Mouse (Mus musculus) limb, embryonic 13.5 days (tissue): ENCODE measurements around the gene Srcap. TPM values are rescaled to one million over a fixed set of nuclear protein-coding genes. Genes with fewer than 3 reads are reported as not detected.
A peak's percentile ranks its signal among the peaks of the same experiment; 100 is the strongest.
"Not testable (repeated sequence)": the region's sequence is repeated elsewhere in the genome, so short reads cannot be mapped to it uniquely, and the experiment has no call there.

Experiments used
- ATAC-seq: fragments of 200-750 bp; cut with Nextera tagmentation; 2 replicates; pipeline ENCODE4 v1.8.0; 2017; ENCODE audit warnings: low read depth, moderate number of reproducible peaks, moderate TSS enrichment; ENCODE audit not compliant: low FRiP score
- H3K27ac ChIP-seq: fragments of 300-500 bp; sonication (generic); 2 replicates; pipeline ENCODE4 v1.5.1; 2015; ENCODE audit warnings: inconsistent platforms, mild to moderate bottlenecking, moderate library complexity
- H3K27me3 ChIP-seq: fragments of 300-500 bp; sonication (generic); 2 replicates; pipeline ENCODE4 v1.6.1; 2015; ENCODE audit warnings: mild to moderate bottlenecking, inconsistent platforms
- H3K36me3 ChIP-seq: fragments of 300-500 bp; sonication (generic); 2 replicates; pipeline ENCODE4 v1.6.1; 2015; ENCODE audit warnings: inconsistent platforms, mild to moderate bottlenecking, moderate library complexity
- H3K4me1 ChIP-seq: fragments of 300-500 bp; sonication (generic); 2 replicates; pipeline ENCODE4 v1.6.1; 2015; ENCODE audit warnings: inconsistent platforms
- H3K4me2 ChIP-seq: fragments of 300-500 bp; sonication (generic); replicated peaks from 2 replicates; pipeline ENCODE4 v1.6.1; 2015; ENCODE audit warnings: inconsistent platforms, mild to moderate bottlenecking, moderate library complexity
- H3K4me3 ChIP-seq: fragments of 300-500 bp; sonication (generic); 2 replicates; pipeline ENCODE4 v1.5.1; 2015; ENCODE audit warnings: moderate library complexity, mild to moderate bottlenecking, inconsistent platforms
- H3K9ac ChIP-seq: fragments of 300-500 bp; sonication (generic); 2 replicates; pipeline ENCODE4 v1.6.1; 2015; ENCODE audit warnings: mild to moderate bottlenecking, inconsistent platforms
- H3K9me3 ChIP-seq: fragments of 300-500 bp; sonication (generic); 2 replicates; pipeline ENCODE4 v1.6.1; 2016; ENCODE audit warnings: inconsistent platforms
- WGBS: fragments of 180-500 bp; shearing (Covaris S2); methylation state at CpG from one replicate; pipeline ENCODE4 v1.1.7; 2015; 5-methylcytosine and 5-hydroxymethylcytosine counted together
- polyA plus RNA-seq: library from polyadenylated mRNA; unstranded; fragments of >200 nt; fragmentation: Nextera tagmentation; extraction: Ambion mirVana; gene quantifications from 2 replicates; pipeline ENCODE4 v1.2.1, GENCODE M21; 2015

Srcap gene
- polyA plus RNA-seq, 1 experiment from 2014 or later: 49.7 TPM

DNA sequence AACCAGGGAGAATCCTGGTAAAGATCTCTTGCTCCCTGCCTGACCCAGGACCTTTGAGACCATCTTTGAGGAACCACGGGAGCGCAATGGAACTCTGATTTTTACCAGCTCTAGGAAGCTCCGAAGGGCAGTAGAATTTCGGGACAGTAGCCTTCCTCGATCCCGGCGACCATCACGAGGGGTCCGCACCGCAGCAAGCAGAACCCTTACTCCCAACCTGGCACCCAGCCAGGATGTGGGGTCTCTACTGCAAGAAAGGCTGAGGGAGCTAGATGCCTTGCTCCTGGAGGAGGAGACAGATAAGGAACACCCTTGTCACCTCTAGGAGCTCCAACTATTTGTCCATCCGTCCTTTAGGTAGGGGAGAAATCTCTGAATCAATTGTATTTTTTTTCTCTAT is 35.4 kb upstream of the Srcap start:
- H3K9me3 ChIP-seq: no peaks in the 10 kb centered on the region
- H3K4me2 ChIP-seq: no peak overlapping the region
- no peak overlapping the region for H3K27ac ChIP-seq
- peaks cover 33% of the 10 kb centered on the region for H3K4me1 ChIP-seq
- peaks cover 44% of the 10 kb centered on the region for H3K36me3 ChIP-seq
- ATAC-seq: no peak
- 95% methylated on average over 11 of the region's 11 CpGs for WGBS
- H3K4me3 ChIP-seq: no peak overlapping the region
- H3K9ac ChIP-seq: no peak overlapping the region
- H3K27me3 ChIP-seq: no peaks in the 10 kb centered on the region

DNA sequence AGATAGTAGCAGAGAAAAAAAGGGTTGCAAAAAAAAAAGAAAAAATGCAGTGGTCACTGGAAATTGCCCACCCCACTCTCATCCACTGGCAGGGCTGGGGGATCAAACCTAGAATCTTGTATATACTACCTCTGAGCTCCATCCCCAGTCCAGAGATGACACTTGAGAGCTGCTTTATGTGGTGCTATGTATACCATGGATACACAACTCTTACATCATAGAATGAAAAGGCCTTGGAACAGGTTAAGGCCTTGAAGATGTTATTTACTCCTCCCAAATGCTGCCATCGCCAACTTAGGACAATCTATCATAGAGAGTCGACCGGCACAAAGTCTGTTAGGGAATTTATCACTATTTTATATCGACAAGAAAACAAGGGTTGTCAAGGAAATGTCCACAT is 34.9 kb upstream of the Srcap start:
- peak overlapping the region; percentile 96; the same call in 1 of the 2 replicates for H3K27ac ChIP-seq
- peak overlapping the region; percentile 65 for H3K9ac ChIP-seq
- H3K36me3 ChIP-seq: peaks cover 49% of the 10 kb centered on the region
- 78% methylated on average over 4 of the region's 4 CpGs for WGBS
- no peak for ATAC-seq
- H3K4me2 ChIP-seq: peak overlapping the region; percentile 99
- H3K4me1 ChIP-seq: peaks cover 33% of the 10 kb centered on the region
- peak overlapping the region; percentile 100 for H3K4me3 ChIP-seq
- H3K27me3 ChIP-seq: no peaks in the 10 kb centered on the region
- no peaks in the 10 kb centered on the region for H3K9me3 ChIP-seq

DNA sequence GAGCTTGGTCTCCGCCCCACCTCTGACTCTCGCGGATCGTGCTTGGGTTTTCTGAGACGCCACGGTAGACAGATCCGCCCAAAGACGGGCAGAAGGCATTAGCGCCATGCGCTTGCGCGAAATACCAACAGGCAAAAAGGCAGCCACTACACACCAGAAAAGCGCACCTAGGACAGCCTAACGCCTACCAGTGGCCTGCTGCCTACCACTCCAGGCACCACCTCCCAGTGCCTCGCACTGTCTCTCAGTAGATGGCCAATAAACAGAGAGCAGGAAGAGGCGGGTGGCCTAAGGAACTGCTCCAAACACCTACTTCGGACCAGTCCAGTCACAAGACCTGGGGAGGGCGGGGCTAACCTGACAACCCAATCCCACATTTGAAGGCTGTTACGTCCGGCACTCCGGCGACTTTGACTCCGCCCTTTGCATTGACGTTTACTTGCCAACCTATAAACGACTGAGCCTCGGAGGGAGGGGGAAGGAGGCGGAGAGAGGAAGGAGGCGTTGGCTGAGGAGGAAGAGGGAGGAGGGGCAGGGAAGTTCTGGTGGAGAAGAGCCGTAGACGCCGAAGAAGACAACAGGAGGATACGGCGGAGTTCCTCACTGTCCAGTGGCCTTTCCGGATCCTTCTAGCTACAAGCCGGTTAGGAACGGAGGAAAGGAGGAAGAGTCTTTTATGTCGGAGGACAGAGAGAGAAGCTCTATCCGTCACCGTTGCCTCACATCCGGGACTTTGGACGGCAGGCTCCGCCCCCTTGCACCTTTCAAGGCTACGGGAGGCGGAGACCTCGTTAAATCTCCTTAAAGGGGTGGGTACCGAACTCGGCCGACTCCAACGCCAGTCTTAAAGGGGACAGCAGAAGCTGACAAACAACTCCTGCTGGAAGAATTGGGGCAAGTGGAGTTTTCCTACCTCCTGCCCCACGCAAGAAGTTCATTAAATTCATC is 33.8 kb upstream of the Srcap start:
- peak; percentile 93 for ATAC-seq
- Histone ChIP-seq H3K9me3 (no peaks in the 10 kb centered on the region), H3K27me3 (no peaks in the 10 kb centered on the region), H3K9ac (peak overlapping the region; percentile 98), H3K4me3 (peak overlapping the region; percentile 100), H3K27ac (peak overlapping the region; percentile 96), H3K4me1 (peaks cover 24% of the 10 kb centered on the region), H3K4me2 (peak overlapping the region; percentile 99), H3K36me3 (peaks cover 60% of the 10 kb centered on the region)
- WGBS: under 1% methylated on average over 50 of the region's 50 CpGs

DNA sequence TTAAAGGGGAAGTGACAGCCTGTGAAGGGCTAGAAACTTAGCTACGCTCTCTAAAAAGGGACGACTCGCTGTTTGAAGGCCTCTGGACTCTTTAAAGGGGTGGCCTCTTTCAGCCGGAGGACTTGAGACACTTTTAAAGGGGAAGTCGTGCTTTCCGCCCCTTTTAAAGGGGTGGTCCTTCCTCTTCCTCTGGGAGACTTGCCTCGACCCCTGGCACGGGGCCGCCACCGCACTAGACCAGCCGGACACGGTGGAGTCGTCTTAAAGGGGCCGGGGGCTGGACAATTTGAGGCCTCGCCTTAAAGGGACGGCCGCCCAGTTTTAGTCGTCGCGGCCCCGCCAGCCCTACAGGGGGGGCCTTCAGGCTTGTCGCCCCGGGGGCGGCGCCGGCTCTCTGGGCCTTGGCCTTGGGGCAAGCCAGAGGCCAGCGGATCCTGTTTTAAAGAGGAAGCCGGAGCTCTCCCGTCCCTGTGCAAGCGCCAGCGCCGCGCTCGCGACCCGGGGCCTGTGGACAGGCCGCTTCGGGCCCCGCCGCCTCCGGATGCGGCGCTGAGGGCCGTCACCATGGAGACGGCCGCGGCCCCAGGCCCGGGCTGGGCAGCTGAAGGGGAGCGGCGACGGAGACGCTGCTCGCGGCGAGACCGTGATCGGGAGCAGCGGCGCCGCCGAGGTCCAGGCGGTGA is 33.0 kb upstream of the Srcap start, which contains the start of gene Fbrs:
TSS of gene Fbrs (plus strand) at position 565 of the 683 bp plus-strand sequence.
- Histone ChIP-seq H3K36me3 (peaks cover 63% of the 10 kb centered on the region), H3K27ac (peak within 1 kb of the TSS; percentile 96), H3K9me3 (no peaks in the 10 kb centered on the region), H3K27me3 (no peaks in the 10 kb centered on the region), H3K4me1 (peaks cover 24% of the 10 kb centered on the region), H3K4me3 (peak within 1 kb of the TSS; percentile 100), H3K4me2 (peak within 1 kb of the TSS; percentile 99), H3K9ac (peak within 1 kb of the TSS; percentile 98)
- peak; percentile 75 for ATAC-seq
- under 1% methylated on average over 59 of the region's 62 CpGs for WGBS

DNA sequence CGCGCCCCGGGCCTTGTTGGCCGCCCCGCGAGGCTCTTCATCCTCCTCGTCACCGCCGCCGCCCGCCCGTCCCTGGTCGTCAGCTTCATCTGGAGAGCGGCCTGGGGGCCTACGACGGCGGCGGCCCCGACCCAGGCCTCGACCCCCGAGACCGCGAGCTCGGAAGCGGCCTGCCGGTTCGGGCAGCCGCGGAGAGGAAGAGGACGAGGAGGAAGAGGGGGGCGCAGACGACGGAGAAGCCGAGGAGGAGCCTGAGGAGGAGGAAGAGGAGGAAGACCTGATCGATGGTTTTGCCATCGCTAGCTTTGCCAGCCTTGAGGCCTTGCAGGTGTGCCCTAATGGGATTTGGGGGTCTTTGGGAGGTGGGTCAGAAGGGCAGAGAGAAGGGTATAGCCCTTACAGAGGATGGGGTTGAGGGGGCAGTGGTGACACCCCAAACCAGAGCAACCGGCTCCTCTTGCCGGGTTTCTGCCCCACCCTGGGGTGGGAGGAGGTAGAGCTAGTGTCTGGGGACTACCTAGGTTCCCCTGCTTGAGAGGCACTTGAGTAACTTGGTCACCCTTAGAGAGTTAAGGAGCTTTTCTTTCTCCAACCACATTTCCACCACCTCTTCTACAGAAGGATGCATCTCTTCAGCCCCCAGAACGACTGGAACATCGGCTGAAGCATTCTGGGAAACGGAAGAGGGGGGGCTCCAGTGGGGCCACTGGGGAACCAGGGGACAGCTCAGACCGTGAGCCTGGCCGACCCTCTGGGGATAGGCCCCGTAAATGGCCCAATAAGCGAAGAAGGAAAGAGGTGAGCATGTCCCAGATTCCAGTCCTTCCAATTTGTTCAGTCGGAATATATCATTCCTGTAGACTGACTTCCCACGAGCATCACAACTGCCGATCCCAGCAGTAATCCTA is 32.2 kb upstream of the Srcap start:
- no peak for ATAC-seq

DNA sequence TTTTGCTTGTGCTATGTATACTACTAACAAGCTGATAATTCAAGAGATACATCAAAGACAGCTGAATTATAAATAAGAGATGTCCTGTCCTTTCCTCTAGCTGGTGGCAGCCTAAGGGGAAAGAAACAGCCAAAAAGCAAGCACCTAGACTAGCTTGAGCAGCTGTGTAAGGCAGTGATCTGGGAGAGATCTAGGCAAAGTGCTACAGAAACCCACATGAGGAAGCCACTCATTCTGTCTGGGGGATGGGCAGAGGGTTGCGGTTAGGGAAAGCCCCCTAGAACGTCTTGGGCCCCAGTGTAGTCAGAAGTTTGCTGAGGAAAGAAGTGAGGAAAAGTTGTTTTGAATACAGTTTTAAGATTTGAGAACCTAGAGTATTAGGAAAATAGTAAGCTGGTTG is 31.5 kb upstream of the Srcap start:
- H3K36me3 ChIP-seq: peaks cover 63% of the 10 kb centered on the region

More for the DNA sequence above, 32.2 kb upstream of the Srcap start:
- WGBS: 3% methylated on average over 48 of the region's 48 CpGs
- peak overlapping the region; percentile 100 for H3K4me3 ChIP-seq
- H3K4me1 ChIP-seq: peaks cover 24% of the 10 kb centered on the region
- H3K27me3 ChIP-seq: no peaks in the 10 kb centered on the region
- H3K4me2 ChIP-seq: peak overlapping the region; percentile 99
- no peaks in the 10 kb centered on the region for H3K9me3 ChIP-seq
- H3K27ac ChIP-seq: peak overlapping the region; percentile 96
- peak overlapping the region; percentile 98 for H3K9ac ChIP-seq
- H3K36me3 ChIP-seq: peaks cover 63% of the 10 kb centered on the region

DNA sequence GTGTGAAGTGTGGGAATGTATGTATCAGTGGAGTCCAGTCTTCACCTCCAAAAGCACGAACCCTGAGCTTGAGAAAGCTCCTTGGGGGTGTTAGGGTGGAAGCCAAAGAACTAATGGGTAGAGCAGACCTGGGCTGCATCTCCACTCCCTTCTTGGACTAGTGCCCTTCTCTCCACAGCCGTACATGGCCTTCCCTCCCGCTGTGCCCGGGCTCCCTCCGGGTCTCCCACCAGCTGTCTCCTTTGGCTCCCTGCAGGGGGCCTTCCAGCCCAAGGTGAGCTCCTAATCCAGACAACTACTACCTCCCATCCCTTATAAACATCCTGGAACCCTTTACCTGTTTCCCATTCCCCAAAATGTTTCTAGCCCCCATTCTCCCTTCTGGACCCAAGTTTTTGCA is 26.4 kb upstream of the Srcap start:
- Histone ChIP-seq H3K27me3 (no peaks in the 10 kb centered on the region), H3K9ac (no peak overlapping the region), H3K4me2 (no peak overlapping the region), H3K4me3 (no peak overlapping the region), H3K4me1 (peaks cover 8% of the 10 kb centered on the region), H3K36me3 (peaks cover 95% of the 10 kb centered on the region), H3K27ac (no peak overlapping the region), H3K9me3 (no peaks in the 10 kb centered on the region)
- WGBS: 83% methylated on average over 5 of the region's 5 CpGs
- no peak for ATAC-seq

More for the DNA sequence above, 31.5 kb upstream of the Srcap start:
- H3K27me3 ChIP-seq: no peaks in the 10 kb centered on the region
- no peak overlapping the region for H3K27ac ChIP-seq
- peak overlapping the region; percentile 99 for H3K4me2 ChIP-seq
- H3K4me3 ChIP-seq: peak overlapping the region; percentile 100
- no peaks in the 10 kb centered on the region for H3K9me3 ChIP-seq
- WGBS: 68% methylated on average over 2 of the region's 2 CpGs
- peaks cover 24% of the 10 kb centered on the region for H3K4me1 ChIP-seq
- ATAC-seq: no peak
- peak overlapping the region; percentile 98 for H3K9ac ChIP-seq

DNA sequence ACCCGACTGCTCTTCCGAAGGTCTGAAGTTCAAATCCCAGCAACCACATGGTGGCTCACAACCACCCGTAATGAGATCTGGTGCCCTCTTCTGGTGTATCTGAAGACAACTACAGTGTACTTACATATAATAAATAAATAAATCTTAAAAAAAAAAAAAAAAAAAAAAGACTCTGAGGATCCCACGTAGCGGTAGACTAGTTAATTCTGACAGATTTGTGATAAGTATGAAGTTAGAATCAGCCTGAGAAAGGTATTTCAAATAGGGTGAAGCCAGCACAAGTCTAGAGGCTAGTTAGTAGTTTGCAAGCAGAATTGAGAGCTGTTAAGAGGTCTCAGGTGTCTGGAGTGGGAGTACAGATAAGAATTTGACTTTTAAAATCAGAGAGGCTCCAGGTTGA is 23.4 kb upstream of the Srcap start:
- not testable (repeated sequence) for H3K4me1 ChIP-seq, ATAC-seq, H3K4me2 ChIP-seq, H3K9me3 ChIP-seq, H3K27ac ChIP-seq, H3K27me3 ChIP-seq, H3K9ac ChIP-seq, H3K4me3 ChIP-seq
- H3K36me3 ChIP-seq: peaks cover 93% of the 10 kb centered on the region
- 88% methylated on average over 5 of the region's 5 CpGs for WGBS

DNA sequence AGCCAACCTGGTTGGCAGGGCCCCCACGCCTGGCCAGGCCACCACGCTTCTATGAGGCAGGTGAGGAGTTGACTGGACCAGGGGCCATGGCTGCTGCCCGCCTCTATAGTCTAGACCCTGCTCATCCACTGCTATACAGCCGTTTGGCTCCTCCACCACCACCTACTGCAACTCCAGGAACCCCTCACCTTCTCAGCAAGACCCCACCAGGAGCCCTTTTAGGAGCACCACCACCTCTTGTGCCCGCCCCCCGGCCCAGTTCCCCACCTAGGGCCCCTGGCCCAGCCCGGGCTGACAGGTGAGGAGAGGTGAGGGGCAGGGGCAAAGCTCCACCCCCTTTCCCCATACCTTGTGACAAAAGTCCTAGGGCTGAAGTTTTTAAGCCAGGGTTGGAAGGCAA is 21.8 kb upstream of the Srcap start:
- Histone ChIP-seq H3K9ac (no peak overlapping the region), H3K36me3 (peaks cover 77% of the 10 kb centered on the region), H3K9me3 (no peaks in the 10 kb centered on the region), H3K4me1 (no peaks in the 10 kb centered on the region), H3K27me3 (no peaks in the 10 kb centered on the region), H3K4me2 (no peak overlapping the region), H3K27ac (no peak overlapping the region), H3K4me3 (no peak overlapping the region)
- ATAC-seq: no peak
- WGBS: over 99% methylated on average over 7 of the region's 7 CpGs

DNA sequence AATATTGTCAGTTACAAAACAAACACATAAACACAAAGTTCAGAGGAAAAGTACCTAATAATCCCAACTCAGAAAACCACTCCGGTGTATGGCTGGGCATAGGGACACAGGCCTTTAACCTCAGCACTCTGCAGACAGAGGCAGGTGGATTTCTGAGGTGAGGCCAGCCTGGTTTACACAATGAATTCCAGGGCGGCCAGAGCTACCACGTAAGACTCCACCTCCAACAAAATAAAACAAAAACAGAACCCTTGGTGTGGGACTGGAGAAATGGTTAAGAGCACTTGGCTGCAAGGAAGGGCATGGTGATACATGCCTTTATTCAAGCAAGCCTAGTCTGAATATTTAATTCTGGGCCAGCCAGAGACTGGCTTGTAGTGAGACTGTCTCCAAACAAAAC is 19.9 kb upstream of the Srcap start:
- peaks cover 58% of the 10 kb centered on the region for H3K36me3 ChIP-seq
- no peak overlapping the region for H3K27ac ChIP-seq
- H3K9me3 ChIP-seq: no peaks in the 10 kb centered on the region
- H3K4me2 ChIP-seq: no peak overlapping the region
- no peak overlapping the region for H3K9ac ChIP-seq
- ATAC-seq: no peak
- 92% methylated on average over 3 of the region's 3 CpGs for WGBS
- H3K4me1 ChIP-seq: no peaks in the 10 kb centered on the region
- H3K27me3 ChIP-seq: no peaks in the 10 kb centered on the region
- no peak overlapping the region for H3K4me3 ChIP-seq

DNA sequence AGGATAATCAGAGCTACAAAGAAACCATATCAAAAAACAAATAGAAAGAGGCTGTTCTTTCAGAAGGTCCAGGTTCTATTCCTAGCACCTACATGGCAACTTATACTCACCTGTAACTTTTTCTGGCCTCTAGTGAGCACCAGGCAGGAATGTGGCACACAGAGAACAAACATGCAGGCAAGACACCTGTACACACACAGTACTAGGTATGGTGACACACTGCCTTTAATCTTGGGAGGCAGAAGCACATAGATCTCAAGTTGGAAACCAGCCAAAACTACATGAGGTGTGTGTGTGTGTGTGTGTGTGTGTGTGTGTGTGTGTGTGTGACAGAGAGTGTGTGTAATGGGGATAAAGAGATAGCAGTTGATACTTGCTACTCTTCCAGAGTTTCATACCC is 17.1 kb upstream of the Srcap start:
- Histone ChIP-seq H3K4me2 (no peak overlapping the region), H3K9me3 (no peaks in the 10 kb centered on the region), H3K9ac (no peak overlapping the region), H3K4me3 (no peak overlapping the region), H3K27ac (no peak overlapping the region), H3K4me1 (no peaks in the 10 kb centered on the region), H3K27me3 (no peaks in the 10 kb centered on the region), H3K36me3 (peaks cover 33% of the 10 kb centered on the region)
- ATAC-seq: no peak
